Mouse (Mus musculus) liver, embryonic 14.5 days (tissue): ENCODE results near the gene Slc17a4. TPM values are rescaled to one million over a fixed set of nuclear protein-coding genes. Genes with fewer than 3 reads are reported as not detected.

Experiments
- ATAC-seq: fragments of 200-750 bp; cut with Nextera tagmentation; 2 replicates; pipeline ENCODE4 v1.8.0; 2017; ENCODE audit warnings: moderate number of reproducible peaks, mild to moderate bottlenecking, moderate library complexity; ENCODE audit not compliant: insufficient read depth
- DNase-seq, 3 experiments: peaks; one replicate each; pipeline ENCODE4 v3.0.0-alpha.2; 2012 to 2013; ENCODE audit warnings: low read depth in 3 of 3, low spot score in 3 of 3
- H3K27ac ChIP-seq: fragments of 300-500 bp; sonication (generic); 2 replicates; pipeline ENCODE4 v1.5.1; 2014; ENCODE audit warnings: moderate library complexity, mild to moderate bottlenecking, control low read depth, inconsistent platforms
- H3K27me3 ChIP-seq: fragments of 300-500 bp; sonication (generic); 2 replicates; pipeline ENCODE4 v1.6.1; 2014; ENCODE audit warnings: mild to moderate bottlenecking, low read length, moderate library complexity; ENCODE audit not compliant: control insufficient read depth, insufficient read depth
- H3K36me3 ChIP-seq: fragments of 300-500 bp; sonication (generic); replicated peaks from 2 replicates; pipeline ENCODE4 v1.6.1; 2014; ENCODE audit warnings: low read depth; ENCODE audit not compliant: control insufficient read depth, insufficient read depth
- H3K4me1 ChIP-seq, 2 experiments: fragments of 200-500 bp in 1 of 2; fragments of 300-500 bp in 1 of 2; sonication (generic) in 1 of 2; replicated peaks; 2 replicates each; pipeline ENCODE4 v1.6.1; 2012 to 2014; ENCODE audit warnings: antibody characterized with exemption in 1 of 2, inconsistent platforms in 1 of 2, low read length in 1 of 2; ENCODE audit not compliant: control insufficient read depth in 2 of 2, insufficient read depth in 2 of 2
- H3K4me2 ChIP-seq: fragments of 300-500 bp; sonication (generic); 2 replicates; pipeline ENCODE4 v1.6.1; 2014; ENCODE audit warnings: low read depth, mild to moderate bottlenecking, control low read depth, moderate library complexity
- H3K4me3 ChIP-seq, 2 experiments: fragments of 200-500 bp in 1 of 2; fragments of 300-500 bp in 1 of 2; sonication (generic) in 1 of 2; 2 replicates each; pipeline ENCODE4 v1.5.1; 2012 to 2014; ENCODE audit warnings: low read depth in 2 of 2, low read length in 2 of 2, mild to moderate bottlenecking in 2 of 2, control low read depth in 1 of 2, inconsistent platforms in 1 of 2, moderate library complexity in 1 of 2; ENCODE audit not compliant: insufficient read depth in 1 of 2
- H3K9ac ChIP-seq: fragments of 300-500 bp; sonication (generic); replicated peaks from 2 replicates; pipeline ENCODE4 v1.6.1; 2014; ENCODE audit warnings: mild to moderate bottlenecking, control low read depth, moderate library complexity
- H3K9me3 ChIP-seq: fragments of 300-500 bp; sonication (generic); 2 replicates; pipeline ENCODE4 v1.6.1; 2016; ENCODE audit warnings: low read length, mixed read lengths; ENCODE audit not compliant: control insufficient read depth
- CTCF ChIP-seq: IDR thresholded peaks from 2 replicates; pipeline ENCODE4 v1.5.1; 2016; ENCODE audit warnings: antibody characterized with exemption, low read depth, control low read depth
- EP300 ChIP-seq: IDR thresholded peaks from 2 replicates; pipeline ENCODE4 v1.6.1; 2016; ENCODE audit warnings: antibody characterized with exemption, low read depth
- WGBS: fragments of 180-500 bp; shearing (Covaris S2); extraction: QIAGEN DNeasy Blood & Tissue Kit; methylation state at CpG from one replicate; pipeline ENCODE4 v1.1.7; 2014; ENCODE audit not compliant: insufficient replicate concordance; 5-methylcytosine and 5-hydroxymethylcytosine counted together
- microRNA-seq: library from miRNA; unstranded; fragments of <30 nt; microRNA quantifications from one replicate; pipeline ENCODE4, GENCODE M21; 2016
- polyA plus RNA-seq, 2 experiments: library from polyadenylated mRNA; depleted of rRNA in 1 of 2; stranded (reverse) in 1 of 2; unstranded in 1 of 2; fragments of >200 nt; fragmentation: Nextera tagmentation in 1 of 2; extraction: Ambion mirVana in 1 of 2; gene quantifications; 2 replicates each; pipeline versions ENCODE4 v1.2.1 to v1.2.3; 2012 to 2014

The Slc17a4 gene
- polyA plus RNA-seq, 2 experiments, result 0.03 to 0.04 TPM

DNA sequence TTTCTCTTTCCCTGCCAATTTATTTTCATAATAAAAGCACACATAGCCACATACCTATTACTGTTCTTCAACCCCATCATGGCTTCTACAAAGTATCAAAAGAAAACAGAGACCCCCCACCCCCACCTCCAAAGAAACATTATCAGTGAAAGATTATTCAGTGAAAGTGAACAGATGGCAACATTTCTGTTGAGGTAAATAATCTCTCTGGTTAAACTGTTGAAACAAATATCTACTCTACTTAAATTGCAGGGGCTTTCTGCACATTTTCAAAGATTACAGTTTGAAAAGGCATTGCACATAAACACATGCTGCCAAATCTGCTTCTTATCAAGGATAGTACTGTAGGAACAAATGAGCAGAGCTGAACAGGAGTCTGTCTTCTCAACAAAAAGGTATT, 53.0 kb downstream of the Slc17a4 start:
- Histone ChIP-seq H3K27me3 (no peaks in the 10 kb centered on the region), H3K36me3 (no peaks in the 10 kb centered on the region), H3K4me1 (peaks cover 0 to 2% of the 10 kb centered on the region in 2 experiments; a peak in 1 of 4 replicates), H3K4me3 (no peak overlapping the region), H3K9ac (no peak overlapping the region), H3K4me2 (no peak overlapping the region), H3K27ac (no peak overlapping the region), H3K9me3 (no peaks in the 10 kb centered on the region)
- ATAC-seq (no peak), DNase-seq (no peak)
- TF ChIP-seq CTCF (no peak), EP300 (no peak)

DNA sequence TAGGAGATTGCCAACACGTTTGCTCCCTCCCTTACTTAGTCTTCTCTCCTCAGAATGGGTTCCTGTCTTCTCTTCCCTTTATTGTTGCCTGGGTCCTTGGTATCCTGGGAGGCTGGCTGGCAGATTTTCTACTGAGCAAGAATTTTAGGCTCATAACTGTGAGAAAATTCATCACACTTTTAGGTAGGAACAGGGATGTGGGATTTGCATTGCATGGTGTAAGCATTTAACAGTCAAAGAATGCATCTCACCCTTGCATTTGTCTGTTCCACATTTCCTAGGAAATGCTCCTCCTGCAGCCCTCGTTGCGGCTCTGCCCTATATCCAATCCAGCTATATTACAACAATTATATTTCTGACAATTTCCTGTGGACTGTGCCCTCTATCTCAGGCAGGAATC, 58.4 kb downstream of the Slc17a4 start:
- H3K27ac ChIP-seq, result no peak overlapping the region
- 55% methylated on average over 3 of the region's 3 CpGs for WGBS
- H3K9ac ChIP-seq, result no peak overlapping the region
- H3K27me3 ChIP-seq, result no peaks in the 10 kb centered on the region
- no peaks in the 10 kb centered on the region for H3K9me3 ChIP-seq
- ATAC-seq, result no peak
- H3K4me2 ChIP-seq, result no peak overlapping the region
- DNase-seq, result no peak
- no peaks in the 10 kb centered on the region for H3K4me1 ChIP-seq
- TF ChIP-seq CTCF (no peak), EP300 (no peak)
- H3K36me3 ChIP-seq, result no peaks in the 10 kb centered on the region
- H3K4me3 ChIP-seq, result no peak overlapping the region

DNA sequence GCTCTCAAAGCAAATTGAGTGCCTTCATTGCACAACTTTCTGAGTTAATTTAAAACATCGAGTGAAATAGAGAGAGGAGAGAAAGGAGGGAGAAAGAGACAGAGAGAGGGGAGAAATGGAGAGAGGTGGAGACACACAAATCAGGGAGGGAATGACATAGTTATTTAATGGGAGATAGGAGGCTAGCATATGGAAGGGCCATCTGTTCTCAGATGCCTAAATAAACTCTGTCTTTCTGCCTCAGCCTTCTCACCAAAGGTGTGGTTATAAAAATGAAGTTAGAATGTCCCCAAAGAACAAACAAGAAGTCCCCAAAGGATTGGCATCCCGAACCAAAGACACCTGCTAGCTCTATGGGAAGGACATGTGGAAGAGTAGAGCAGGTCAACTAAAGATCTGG, 65.5 kb downstream of the Slc17a4 start:
- H3K4me2 ChIP-seq, result no peak overlapping the region
- ATAC-seq (no peak), DNase-seq (no peak)
- no peak overlapping the region for H3K4me3 ChIP-seq
- WGBS, result 36% methylated on average over 2 of the region's 2 CpGs
- no peak overlapping the region for H3K27ac ChIP-seq
- H3K4me1 ChIP-seq, result no peaks in the 10 kb centered on the region
- no peak for TF ChIP-seq CTCF
- TF ChIP-seq EP300, result no peak
- no peaks in the 10 kb centered on the region for H3K27me3 ChIP-seq
- no peak overlapping the region for H3K9ac ChIP-seq
- H3K9me3 ChIP-seq, result no peaks in the 10 kb centered on the region
- H3K36me3 ChIP-seq, result no peaks in the 10 kb centered on the region

Small RNAs within 50 kb of the gene (microRNA-seq; reads per million reads assigned to microRNA genes)
- not detected for gene Gm44344

Other genes starting within 250 kb of the Slc17a4 start
- gene Hist1h2ac, start 231.1 kb downstream of the Slc17a4 start, polyA plus RNA-seq (2012; rRNA removed), result 1.5 and 1.8 TPM in 2 replicates
- 1.1 and 1.3 TPM in 2 replicates for gene Hist1h2ac, start 231.1 kb downstream of the Slc17a4 start, polyA plus RNA-seq (2014; fragmentation: Nextera tagmentation; extraction: Ambion mirVana)
- gene Hist1h2bc, start 230.8 kb downstream of the Slc17a4 start, polyA plus RNA-seq (2012; rRNA removed), result 67.1 and 79.7 TPM in 2 replicates
- 104 and 106 TPM in 2 replicates for gene Hist1h2bc, start 230.8 kb downstream of the Slc17a4 start, polyA plus RNA-seq (2014; fragmentation: Nextera tagmentation; extraction: Ambion mirVana)
- 0.13 TPM in 1 of 2 replicates, not detected in the other for gene Hist1h1t, start 219.2 kb downstream of the Slc17a4 start, polyA plus RNA-seq (2012; rRNA removed)
- not detected in 2 replicates for gene Hist1h1t, start 219.2 kb downstream of the Slc17a4 start, polyA plus RNA-seq (2014; fragmentation: Nextera tagmentation; extraction: Ambion mirVana)
- 3.5 and 6.2 TPM in 2 replicates for gene Hist1h4c, start 216.6 kb downstream of the Slc17a4 start, polyA plus RNA-seq (2012; rRNA removed)
- 8.5 and 10.1 TPM in 2 replicates for gene Hist1h4c, start 216.6 kb downstream of the Slc17a4 start, polyA plus RNA-seq (2014; fragmentation: Nextera tagmentation; extraction: Ambion mirVana)
- gene Hfe, start 204.2 kb downstream of the Slc17a4 start, polyA plus RNA-seq (2012; rRNA removed), result 2.8 and 3.4 TPM in 2 replicates
- gene Hfe, start 204.2 kb downstream of the Slc17a4 start, polyA plus RNA-seq (2014; fragmentation: Nextera tagmentation; extraction: Ambion mirVana), result 10.8 and 12.2 TPM in 2 replicates
- gene Hist1h1c, start 176.2 kb downstream of the Slc17a4 start, polyA plus RNA-seq (2012; rRNA removed), result 37.4 and 46.8 TPM in 2 replicates
- 72.5 and 86.6 TPM in 2 replicates for gene Hist1h1c, start 176.2 kb downstream of the Slc17a4 start, polyA plus RNA-seq (2014; fragmentation: Nextera tagmentation; extraction: Ambion mirVana)
- 48.5 and 88.2 TPM in 2 replicates for gene Hist1h3c, start 169.4 kb downstream of the Slc17a4 start, polyA plus RNA-seq (2012; rRNA removed)
- 3.6 and 5.7 TPM in 2 replicates for gene Hist1h3c, start 169.4 kb downstream of the Slc17a4 start, polyA plus RNA-seq (2014; fragmentation: Nextera tagmentation; extraction: Ambion mirVana)
- 20.0 and 34.0 TPM in 2 replicates for gene Hist1h2bb, start 168.3 kb downstream of the Slc17a4 start, polyA plus RNA-seq (2012; rRNA removed)
- gene Hist1h2bb, start 168.3 kb downstream of the Slc17a4 start, polyA plus RNA-seq (2014; fragmentation: Nextera tagmentation; extraction: Ambion mirVana), result 2.6 and 3.5 TPM in 2 replicates
- gene Hist1h2ab, start 163.9 kb downstream of the Slc17a4 start, polyA plus RNA-seq (2012; rRNA removed), result 45.2 and 45.3 TPM in 2 replicates
- gene Hist1h2ab, start 163.9 kb downstream of the Slc17a4 start, polyA plus RNA-seq (2014; fragmentation: Nextera tagmentation; extraction: Ambion mirVana), result 70.4 and 74.8 TPM in 2 replicates
- 40.0 and 45.7 TPM in 2 replicates for gene Hist1h3b, start 162.7 kb downstream of the Slc17a4 start, polyA plus RNA-seq (2012; rRNA removed)
- gene Hist1h3b, start 162.7 kb downstream of the Slc17a4 start, polyA plus RNA-seq (2014; fragmentation: Nextera tagmentation; extraction: Ambion mirVana), result 8.9 and 11.4 TPM in 2 replicates
- gene Hist1h4b, start 158.0 kb downstream of the Slc17a4 start, polyA plus RNA-seq (2012; rRNA removed), result 9.2 and 21.6 TPM in 2 replicates
- gene Hist1h4b, start 158.0 kb downstream of the Slc17a4 start, polyA plus RNA-seq (2014; fragmentation: Nextera tagmentation; extraction: Ambion mirVana), result 4.5 and 5.1 TPM in 2 replicates
- 4.3 and 11.8 TPM in 2 replicates for gene Hist1h4a, start 153.8 kb downstream of the Slc17a4 start, polyA plus RNA-seq (2012; rRNA removed)
- 0.57 and 0.78 TPM in 2 replicates for gene Hist1h4a, start 153.8 kb downstream of the Slc17a4 start, polyA plus RNA-seq (2014; fragmentation: Nextera tagmentation; extraction: Ambion mirVana)
- gene Hist1h3a, start 152.6 kb downstream of the Slc17a4 start, polyA plus RNA-seq (2012; rRNA removed), result 36.1 and 49.8 TPM in 2 replicates
- 5.8 and 7.5 TPM in 2 replicates for gene Hist1h3a, start 152.6 kb downstream of the Slc17a4 start, polyA plus RNA-seq (2014; fragmentation: Nextera tagmentation; extraction: Ambion mirVana)
- 7.6 and 11.9 TPM in 2 replicates for gene Hist1h1a, start 151.3 kb downstream of the Slc17a4 start, polyA plus RNA-seq (2012; rRNA removed)
- gene Hist1h1a, start 151.3 kb downstream of the Slc17a4 start, polyA plus RNA-seq (2014; fragmentation: Nextera tagmentation; extraction: Ambion mirVana), result 6.3 and 7.4 TPM in 2 replicates
- 0.06 TPM in 1 of 2 replicates, not detected in the other for gene Trim38, start 145.1 kb downstream of the Slc17a4 start, polyA plus RNA-seq (2012; rRNA removed)
- gene Trim38, start 145.1 kb downstream of the Slc17a4 start, polyA plus RNA-seq (2014; fragmentation: Nextera tagmentation; extraction: Ambion mirVana), result not detected in 2 replicates
- 1.00 and 1.1 TPM in 2 replicates for gene Slc17a2, start 108.0 kb downstream of the Slc17a4 start, polyA plus RNA-seq (2012; rRNA removed)
- gene Slc17a2, start 108.0 kb downstream of the Slc17a4 start, polyA plus RNA-seq (2014; fragmentation: Nextera tagmentation; extraction: Ambion mirVana), result 0.77 and 1.3 TPM in 2 replicates
- gene Slc17a3, start 75.6 kb downstream of the Slc17a4 start, polyA plus RNA-seq (2012; rRNA removed), result 3.8 TPM in 2 replicates
- gene Slc17a3, start 75.6 kb downstream of the Slc17a4 start, polyA plus RNA-seq (2014; fragmentation: Nextera tagmentation; extraction: Ambion mirVana), result 4.7 and 6.1 TPM in 2 replicates
- 0.11 and 0.12 TPM in 2 replicates for gene Slc17a1, start 47.3 kb downstream of the Slc17a4 start, polyA plus RNA-seq (2012; rRNA removed)
- gene Slc17a1, start 47.3 kb downstream of the Slc17a4 start, polyA plus RNA-seq (2014; fragmentation: Nextera tagmentation; extraction: Ambion mirVana), result 0.08 and 0.25 TPM in 2 replicates
- not detected in 2 replicates for gene Hist1h2ba, start 19.1 kb upstream of the Slc17a4 start, polyA plus RNA-seq (2012; rRNA removed)
- not detected in 2 replicates for gene Hist1h2ba, start 19.1 kb upstream of the Slc17a4 start, polyA plus RNA-seq (2014; fragmentation: Nextera tagmentation; extraction: Ambion mirVana)
- not detected in 2 replicates for gene Hist1h2aa, start 19.5 kb upstream of the Slc17a4 start, polyA plus RNA-seq (2012; rRNA removed)
- not detected in 2 replicates for gene Hist1h2aa, start 19.5 kb upstream of the Slc17a4 start, polyA plus RNA-seq (2014; fragmentation: Nextera tagmentation; extraction: Ambion mirVana)
- gene Scgn, start 76.2 kb upstream of the Slc17a4 start, polyA plus RNA-seq (2012; rRNA removed), result not detected in 2 replicates
- not detected in 2 replicates for gene Scgn, start 76.2 kb upstream of the Slc17a4 start, polyA plus RNA-seq (2014; fragmentation: Nextera tagmentation; extraction: Ambion mirVana)